Mouse (Mus musculus) layer of hippocampus, adult 9-10 months (tissue): Measurements from ENCODE around the gene Qdpr.
"Not testable (repeated sequence)": the region's sequence is repeated elsewhere in the genome, so short reads cannot be mapped to it uniquely, and the experiment has no call there.

Source experiments
- DNase-seq: peaks from one replicate; pipeline ENCODE4 v3.0.0; 2022; ENCODE audit warnings: low spot score

Qdpr gene

DNA sequence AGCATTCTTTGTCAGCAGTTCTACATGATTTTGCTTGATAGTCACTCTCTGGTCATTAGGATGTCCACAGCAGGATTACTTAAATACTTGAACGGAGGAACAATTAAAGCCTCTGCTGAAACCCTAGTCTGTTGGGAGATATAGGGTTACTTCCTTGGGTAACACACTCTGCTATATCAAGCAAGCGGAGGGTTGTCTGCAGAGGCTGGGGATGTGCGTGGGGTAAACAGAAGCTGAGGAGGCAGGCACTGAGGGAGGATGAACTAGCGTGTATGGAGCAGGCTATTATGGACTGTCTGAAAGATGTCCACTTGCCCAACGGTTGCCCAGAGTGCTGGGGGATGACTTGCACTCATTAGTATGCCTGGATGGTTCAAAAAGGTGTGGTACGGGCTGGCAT lies 3.4 kb upstream of the Qdpr start, which contains the start of gene Clrn2:
TSS of gene Clrn2 (plus strand) at position 301 of the 400 bp plus-strand sequence.
- DNase-seq = no peak

DNA sequence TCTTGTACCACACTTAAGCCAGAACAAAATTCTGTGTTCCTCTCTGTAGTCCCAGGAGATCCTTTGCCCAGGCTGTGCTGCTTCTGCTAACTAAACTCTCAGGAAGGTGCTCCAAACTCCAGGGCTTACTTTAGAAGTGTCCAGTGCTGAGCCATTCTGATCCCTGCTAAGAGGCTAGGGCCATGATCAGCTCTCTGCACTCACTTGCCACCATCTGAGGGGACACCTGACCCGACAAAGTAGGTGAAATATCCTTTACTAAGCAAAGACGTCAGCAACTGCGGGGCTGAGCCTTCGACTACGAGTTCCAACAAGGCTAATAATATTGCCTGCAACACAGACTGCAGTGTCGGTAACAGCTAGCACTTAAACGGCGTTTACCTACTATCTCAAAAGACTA lies 830 bp downstream of the Qdpr start:
- DNase-seq = no peak

DNA sequence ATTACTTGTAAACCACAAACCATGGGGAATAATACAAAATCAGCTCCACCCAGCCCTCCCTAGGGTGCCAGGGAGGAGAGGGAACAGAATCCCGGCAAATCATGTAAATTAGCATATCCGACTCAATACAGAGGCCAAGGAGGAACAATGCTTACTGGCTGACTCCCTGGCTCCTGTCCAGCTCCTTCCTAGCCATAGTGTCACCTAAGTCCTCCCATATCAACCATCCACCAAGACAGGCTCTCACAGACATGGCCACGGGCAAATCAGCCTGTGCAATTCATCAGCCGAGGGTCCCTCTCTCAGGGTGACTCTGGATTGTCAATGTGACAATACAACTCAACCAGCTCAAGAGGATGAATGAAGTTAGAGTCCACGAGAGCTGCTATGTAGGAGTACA lies 1.4 kb downstream of the Qdpr start:
- DNase-seq = no peak

DNA sequence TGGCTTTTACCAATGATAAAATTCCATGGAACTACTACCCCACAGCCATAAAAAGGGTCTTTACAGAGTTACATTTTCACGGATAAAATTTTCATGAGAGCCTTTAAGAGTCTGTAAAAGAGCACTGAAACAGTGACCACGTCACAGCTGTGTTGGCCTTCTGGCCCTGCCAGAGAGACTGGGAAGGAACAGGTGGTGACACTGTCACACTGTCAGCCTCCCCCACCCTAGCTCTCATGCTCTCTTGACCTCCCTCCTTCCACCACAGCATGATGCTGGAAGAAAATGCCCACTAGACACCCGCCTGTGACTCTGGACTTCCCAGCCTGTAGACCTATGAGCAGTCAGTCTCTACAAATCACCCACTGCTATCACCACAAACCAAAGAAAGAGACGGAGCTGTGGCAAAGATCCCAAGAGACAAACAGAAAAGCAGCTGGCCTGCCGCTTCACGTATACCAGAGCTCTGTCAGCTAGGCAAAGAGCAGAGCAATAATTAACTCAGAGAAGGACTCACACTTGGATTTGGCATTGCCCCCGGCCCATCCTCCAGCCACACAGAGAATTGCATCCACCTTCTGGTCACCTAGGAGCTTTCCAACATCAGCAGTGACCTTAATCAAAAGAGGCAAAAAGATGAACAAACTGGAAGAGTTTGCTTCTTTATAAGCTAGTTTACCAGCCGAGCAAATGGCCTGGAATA lies 5.8 kb downstream of the Qdpr start:
- no peak for DNase-seq

DNA sequence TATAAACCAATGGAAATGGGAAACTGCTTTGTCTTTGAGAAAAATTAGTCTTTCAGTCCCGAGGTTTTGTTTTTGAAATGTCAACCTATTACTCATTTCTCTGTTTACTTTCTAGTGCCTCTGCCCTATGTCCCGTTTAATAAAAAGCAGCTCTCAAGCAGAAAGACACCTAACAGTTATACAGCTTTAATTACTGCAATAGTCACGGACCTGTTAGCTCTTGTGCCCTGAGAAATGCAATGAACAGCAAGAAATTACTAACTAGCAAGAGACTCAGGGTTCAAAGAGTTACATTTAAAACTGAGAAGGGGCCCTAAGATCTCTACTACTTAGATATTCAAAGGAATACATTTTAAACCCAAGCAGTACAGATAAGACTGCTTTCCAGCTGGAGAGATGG lies 8.3 kb downstream of the Qdpr start:
- no peak for DNase-seq

DNA sequence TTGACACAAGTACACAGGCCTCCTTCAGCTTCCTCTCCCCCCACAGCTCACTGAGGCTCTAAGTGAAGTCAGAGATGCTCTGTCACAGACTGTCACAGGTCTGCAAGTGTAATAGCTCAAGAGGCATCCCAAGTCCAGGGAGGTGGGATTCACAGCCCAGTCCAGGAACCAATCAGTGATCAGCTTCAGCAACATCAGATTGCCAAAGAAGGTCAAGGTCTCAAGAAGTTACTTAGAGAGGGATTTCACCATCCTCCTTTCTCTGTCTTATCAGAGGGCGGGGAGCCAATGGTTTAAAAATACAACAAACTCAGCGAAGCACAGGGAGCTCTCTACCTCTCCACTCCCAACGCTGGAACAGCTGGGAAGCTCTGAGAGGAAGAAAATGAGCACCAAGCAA lies 8.9 kb downstream of the Qdpr start:
- no peak for DNase-seq

DNA sequence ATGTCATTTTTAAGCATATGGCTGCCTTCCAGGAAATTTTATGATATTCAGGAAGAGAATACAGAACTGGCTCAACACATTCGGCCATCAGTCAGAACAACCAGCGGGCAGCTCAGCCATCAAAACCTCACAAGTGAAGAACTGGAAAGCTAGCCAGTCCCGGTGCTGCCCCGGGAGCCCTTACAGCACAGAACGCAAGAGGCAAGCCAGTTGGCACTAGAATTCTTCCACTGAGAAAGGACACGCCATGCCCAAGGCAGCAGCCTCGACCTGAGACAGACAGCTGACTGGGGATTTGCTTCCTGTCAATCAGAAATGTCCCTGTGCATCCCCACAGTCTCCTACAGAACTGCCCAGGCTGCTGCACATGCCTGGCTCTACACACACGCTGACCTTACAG lies 11.7 kb downstream of the Qdpr start:
- DNase-seq = no peak

DNA sequence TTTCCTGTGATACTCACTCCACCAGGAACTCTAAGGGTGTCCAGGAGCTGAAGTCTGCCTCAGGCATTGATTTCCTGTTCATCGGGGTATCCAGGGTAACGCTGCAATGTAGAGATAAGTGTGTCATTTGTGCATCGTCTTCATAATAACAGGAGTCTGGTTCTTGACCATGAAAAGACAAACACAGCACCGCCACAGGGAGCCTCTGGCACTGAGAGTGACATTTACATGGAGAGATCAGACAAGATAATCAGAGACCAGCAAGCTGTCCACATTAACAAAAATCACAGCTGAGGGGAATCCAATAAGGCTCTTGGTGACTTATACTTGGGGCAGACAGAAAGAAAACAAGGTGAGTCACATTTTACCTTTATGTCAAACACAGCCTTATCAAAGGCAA lies 12.2 kb downstream of the Qdpr start:
- DNase-seq = no peak

DNA sequence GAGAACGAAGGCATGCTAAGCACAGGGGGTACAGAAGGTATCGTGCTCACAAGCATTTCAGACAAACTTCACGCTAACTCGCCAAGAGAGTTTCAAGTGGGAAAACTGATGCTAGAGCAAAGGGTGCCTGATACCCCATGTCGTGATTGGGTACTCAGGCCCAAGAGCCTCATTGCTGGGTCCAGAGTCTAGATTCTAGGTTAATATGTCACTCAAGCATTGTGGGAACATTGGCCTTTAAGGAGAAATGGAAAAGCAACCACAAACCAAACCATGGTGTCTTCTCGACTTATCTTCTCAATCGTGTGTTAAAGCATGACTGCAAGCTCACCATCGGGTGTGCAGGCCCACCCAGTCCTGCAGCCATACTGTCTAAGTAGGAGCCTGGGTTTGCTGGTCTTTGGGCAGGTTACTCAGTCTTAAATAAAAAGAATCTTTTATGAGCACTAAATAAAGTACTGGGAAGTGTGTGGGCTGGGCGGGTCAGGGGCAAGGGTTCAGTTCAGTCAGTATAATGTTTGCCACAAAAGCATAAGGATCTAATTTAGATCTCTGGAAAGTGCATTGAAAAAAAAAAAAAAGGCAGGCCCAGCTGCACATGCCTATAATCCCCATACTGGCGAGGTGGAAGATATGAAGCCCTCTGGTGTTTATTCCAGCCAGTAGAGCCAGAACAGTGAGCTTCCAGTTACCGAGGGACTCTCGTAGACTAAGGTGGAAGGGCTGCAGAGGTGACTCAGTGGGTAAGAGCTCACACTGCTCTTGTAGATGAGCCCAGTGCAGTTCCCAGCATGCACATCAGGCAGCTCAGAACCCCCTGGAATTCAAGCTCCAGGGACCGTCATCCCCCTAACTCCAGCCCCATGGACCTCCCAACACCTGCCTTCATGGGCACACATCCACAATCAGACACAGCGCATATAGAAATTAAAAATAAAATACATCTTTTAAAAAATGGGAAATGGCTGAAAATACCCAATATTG lies 13.8 kb downstream of the Qdpr start:
- no peak for DNase-seq

DNA sequence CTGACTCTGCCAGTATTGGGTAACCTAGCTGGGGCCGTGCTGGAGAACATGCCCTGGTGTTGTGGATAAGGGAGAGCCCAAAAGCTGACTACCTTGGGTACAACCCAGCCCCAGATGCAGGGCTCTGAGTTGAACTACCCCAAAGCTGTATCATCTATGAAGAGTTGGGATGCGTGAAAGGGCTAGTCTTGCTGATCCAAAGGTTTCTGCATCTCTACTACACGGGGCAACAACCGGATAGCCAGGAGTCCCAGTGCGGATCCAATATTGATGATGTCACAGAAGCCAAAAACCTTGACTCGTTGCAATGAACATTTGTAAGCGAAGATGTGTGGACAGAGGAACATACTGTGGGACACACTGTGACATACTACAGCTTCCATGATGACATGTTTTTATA lies 22.1 kb downstream of the Qdpr start:
- no peak for DNase-seq

DNA sequence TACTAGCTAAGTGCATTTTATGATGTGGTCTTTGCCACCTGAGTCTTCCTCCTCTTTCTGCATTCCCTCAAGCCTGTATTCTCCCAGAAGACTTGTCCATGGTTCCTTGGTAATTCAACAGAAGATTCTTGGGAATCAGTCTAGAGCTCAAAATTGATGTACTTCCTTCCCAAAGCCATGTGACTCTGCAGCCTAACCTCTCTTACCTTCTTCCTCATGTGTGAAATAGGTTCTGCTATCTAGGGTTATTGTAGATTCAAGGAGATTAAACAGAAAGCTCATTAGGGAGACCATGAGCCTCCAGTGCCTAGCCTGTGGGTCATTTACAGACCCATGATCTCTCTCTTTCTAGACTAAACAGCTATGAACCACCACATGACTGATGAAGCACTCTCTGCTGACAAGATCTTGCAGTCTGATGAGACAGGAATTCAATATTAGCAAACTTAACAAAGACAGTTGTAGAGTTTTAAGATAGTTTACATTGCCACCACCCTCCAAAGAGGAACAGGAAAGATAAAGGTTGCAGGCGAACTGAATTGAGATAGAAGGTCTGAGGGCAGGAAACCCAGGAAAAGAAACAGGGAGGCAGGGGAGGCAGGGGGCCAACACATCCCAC lies 23.5 kb downstream of the Qdpr start:
- DNase-seq = no peak

DNA sequence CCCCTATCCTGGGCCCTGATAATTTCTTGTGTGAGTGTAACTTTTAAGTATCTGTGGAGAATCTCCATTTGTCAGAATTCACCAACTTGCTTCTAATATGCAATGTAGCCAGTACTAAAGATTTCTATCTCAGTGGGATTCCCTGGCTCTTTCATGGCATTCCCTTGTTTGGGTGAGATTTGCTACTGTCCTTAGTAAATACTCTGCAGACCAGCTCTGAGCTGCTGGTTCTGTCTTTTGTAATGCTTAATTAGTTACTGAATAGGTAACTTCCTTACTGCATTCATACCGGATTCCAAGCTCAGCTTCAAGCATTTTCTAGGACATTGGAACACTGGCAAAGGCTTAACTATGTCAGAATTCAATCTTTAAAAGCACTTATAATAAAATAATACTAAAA lies 24.3 kb downstream of the Qdpr start:
- not testable (repeated sequence) for DNase-seq

DNA sequence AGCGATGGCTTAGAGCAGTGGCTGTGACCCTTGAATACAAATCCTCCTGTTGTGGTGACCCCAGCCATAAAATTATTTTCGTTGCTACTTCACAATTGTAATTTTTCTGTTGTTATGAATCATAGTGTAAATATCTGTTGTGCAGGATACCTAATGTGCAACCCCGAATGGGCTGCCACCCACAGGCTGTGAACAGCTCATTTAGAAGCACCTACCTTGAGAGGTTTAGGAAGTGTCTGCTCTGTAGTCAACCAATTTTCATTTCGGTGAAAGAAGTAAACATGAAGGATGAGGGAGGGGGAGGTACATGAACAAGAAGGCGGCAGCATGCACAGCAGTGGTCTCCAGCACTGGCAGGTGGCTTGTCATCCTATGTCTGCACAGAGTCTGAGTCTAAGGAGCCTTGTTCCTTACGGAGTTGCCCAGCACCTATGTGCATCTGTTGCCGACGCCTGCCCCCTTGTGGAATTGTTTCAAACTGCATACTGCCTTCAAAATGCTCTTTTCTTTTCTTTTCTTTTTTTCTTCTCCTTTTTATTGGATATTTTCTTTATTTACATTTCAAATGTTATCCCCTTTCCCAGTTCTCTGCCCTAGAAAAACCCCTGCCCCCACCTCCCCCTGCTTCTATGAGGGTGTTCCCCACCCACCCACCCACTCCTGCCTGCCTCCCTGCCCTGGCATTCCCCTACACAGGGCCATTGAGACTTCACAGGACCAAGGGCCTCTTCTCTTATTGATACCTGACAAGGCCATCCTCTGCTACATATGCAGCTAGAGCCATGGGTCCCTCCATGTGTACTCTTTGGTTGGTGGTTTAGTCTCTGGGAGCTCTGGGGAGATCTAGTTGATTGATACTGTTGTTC lies 25.8 kb downstream of the Qdpr start:
- no peak for DNase-seq

DNA sequence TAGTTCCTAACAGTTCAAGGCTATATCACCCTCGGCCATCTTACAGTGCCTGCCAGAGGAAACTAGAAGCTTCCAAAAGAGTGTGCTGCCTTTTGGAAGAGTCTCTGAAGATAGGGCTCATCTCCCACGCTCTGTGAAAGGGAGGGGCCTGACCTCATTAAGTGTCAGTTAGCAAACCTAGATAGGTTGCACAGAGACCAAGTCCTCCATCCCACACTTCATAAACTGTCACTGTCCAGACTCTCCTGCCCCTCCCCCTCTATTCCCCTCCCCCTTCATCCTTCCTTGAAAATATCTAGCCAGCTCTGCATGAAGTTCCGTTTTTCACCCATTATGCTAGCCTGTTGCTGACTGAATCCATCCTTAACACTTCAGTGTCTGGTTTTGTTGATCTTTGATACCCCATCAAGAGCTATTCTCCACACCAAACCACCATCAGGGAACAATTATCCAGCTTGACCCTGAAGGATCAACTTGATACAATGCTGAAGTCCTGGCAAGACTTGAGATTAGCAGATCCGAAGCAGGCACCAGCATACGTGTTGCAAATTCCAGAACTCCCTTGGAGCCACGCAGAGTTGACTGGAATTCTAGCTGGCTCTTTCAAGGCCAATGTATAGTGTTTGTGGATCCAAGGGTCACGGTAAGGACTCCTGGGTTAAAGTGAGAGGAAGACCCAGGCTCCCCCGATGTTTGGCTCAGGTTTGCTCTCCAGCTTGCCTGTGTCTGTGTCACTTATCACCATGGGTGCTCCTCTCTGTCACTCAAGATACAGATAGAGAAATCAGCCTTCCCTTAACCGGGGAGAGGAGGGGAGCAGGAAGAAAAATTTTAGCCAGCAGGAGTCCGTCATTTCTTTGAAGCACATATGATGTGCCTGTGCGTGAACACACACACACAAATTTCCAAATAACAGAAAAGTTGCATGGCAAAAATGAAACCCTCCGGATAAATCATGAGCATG lies 27.9 kb downstream of the Qdpr start:
- DNase-seq = no peak

DNA sequence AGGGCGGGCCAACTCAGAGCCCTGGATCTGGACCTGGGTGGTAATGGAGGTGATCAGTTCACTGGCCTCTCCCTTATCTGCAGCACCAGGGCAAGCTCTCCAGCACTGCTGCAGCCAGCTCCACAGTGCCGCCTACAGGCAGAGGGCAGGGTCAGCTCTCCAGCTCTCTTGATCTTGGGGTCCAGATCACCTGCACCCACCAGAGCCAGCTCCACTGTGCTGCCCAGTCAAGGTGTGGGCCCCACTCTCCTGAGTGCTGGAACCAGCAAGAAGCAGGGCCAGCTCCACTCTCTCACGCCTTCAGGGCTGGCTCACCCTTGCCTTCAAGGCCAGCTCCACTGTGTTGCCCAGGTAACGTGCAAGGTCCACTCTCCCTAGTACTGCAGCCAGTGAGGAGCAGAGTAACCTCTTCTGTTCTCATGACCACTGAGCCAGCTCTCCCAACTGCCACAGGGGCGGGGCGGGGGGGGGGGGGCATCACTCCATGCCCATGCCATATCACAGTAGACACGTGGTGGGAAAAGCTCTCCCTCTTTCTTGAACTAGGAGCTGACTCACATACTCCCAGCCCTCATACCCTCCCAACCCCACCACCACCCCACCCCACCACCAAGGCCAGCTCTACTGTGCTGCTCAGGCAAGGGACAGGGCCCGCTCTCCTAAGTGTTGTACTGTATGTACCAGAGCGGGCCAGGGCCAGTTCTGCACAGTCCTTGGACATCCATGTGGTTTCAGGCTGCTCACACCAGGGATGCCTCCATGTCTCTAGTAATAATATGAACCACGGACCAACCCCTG lies 30.0 kb downstream of the Qdpr start:
- DNase-seq = no peak

DNA sequence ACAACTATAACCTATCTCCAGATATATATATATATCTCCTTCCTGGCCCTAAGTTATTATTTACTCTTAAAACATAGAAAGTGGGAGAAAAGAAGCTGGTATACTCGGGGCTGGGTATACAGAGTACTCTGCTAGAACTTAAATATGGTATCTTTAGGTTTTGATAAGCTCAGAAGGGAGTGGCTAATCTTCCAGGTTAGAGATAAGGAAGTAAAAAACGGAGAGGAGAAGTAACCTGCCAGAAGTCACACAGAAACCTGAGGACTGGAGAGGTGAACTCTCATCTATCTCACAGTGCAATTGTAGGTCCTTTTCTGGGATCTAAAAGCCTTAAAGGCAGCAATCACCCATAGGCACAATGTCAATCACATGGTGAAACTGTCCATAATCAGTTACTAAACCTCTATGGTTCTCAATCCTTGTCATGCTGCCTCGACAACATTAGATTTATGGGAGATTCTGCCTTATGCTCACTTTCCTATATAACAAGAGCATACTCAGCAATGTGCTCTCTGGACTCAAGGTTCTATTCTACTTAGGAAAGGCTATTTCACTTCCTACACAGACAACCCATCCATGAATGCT lies 32.1 kb downstream of the Qdpr start:
- DNase-seq = no peak

DNA sequence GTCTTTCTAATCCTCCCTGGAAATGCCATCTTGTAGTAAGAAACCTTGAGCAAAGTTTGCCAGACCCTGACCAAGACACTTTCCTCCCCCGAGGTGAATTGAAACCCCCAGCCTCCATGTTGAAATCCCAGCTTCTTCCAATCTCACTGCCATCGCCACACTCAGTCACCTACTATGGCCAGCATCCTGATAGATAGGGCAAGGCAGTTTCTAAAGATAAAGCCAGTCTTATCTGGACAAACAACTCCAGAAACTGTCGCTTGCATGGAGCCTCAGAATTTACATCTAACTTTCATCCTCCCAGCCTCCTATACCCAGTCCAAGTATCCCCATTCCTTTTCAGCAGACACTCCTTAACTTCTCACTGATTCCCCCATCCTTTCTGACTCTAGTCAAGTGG lies 33.6 kb downstream of the Qdpr start:
- DNase-seq = no peak

DNA sequence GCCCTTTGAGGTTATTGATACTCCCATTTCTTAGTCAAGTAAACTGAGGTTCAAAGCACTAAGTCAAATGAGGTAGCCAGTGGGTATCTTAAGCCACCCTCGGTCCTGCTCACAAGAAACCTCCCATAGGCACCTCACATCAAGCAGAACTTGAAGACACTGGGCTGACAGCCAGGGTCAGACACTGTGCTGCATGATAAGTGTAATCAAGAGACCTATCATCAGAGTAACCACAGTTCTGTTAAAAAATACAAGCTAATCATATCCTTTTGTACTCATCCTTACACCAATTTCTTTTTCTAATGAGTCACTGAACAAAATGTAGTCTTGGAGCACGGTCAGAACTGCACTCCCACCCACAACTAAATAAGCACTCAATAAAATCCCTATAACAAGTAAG lies 43.9 kb downstream of the Qdpr start:
- no peak for DNase-seq

DNA sequence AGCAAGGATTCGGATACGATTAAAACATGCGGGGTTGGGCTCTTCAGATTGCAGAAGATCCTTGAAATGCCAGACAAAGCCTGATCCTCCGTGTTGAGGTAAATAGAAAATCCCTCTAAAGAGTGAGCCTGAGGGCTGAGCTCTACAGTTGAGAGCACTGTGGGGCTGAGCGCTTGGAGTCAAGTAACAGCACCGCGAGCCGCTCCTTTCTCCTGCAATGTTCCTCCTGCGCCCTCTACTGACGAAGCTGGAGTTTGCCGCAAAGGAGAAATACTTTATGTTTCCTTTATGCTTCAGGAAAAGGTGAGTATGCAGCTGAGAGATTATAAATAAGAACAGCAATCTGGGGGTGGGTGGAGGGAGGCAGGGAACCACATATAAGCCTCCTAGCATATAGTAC lies 47.4 kb downstream of the Qdpr start:
- peak; percentile 49 for DNase-seq
